21 mouse cellular contexts compared by ENCODE assay signal in the genomic region with DNA sequence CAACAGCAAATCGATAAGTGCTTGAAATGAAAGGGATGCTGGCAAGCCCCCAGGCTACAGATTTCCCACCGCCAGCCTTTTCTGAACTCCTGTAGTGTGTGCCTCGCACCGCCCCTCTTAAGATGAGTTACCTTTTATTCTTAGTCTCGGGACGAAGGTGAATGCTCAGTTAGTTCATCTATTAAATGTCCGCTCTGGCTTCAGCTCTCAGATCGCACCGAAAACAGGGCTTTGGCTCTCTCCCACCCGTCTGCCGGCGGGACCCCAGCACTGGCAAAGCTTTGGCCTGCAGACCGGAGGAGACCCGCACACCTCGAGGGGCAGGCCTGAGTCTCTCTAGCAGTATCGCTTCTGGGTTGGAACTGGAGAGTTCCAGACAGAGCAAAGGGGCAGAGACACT. TPM values are rescaled to one million over a fixed set of nuclear protein-coding genes. Genes with fewer than 3 reads are reported as not detected.
DNase-seq lines count a peak whose midpoint lies in the region; ATAC-seq lines count a peak whose summit lies in the region.
"Had no signal": no experiment of that assay in that cellular context is flagged by ENCODE, and none has a peak within 500 bp of the region (broad histone marks: within the 10 kb centered on the region; RNA-seq: fewer than 3 reads in every experiment).

No protein-coding gene starts in this region.

- H3K4me3 ChIP-seq in forebrain, embryonic 14.5 days (ENCODE audit: low read depth, low read length), result no peak overlapping the region
- H3K4me3 ChIP-seq in forebrain, embryonic 13.5 days, result no peak overlapping the region
- H3K4me3 ChIP-seq in midbrain, embryonic 11.5 days (ENCODE audit: low read depth, low read length), result no peak overlapping the region
- H3K4me3 ChIP-seq in midbrain, embryonic 16.5 days (ENCODE audit: low read depth, low read length), result no peak overlapping the region
- 0 out of 2 replicates have a peak overlapping the region, but pooled peaks have one; percentile 13 for H3K4me3 ChIP-seq in embryonic facial prominence, embryonic 12.5 days
- H3K4me3 ChIP-seq in midbrain, embryonic 14.5 days (replicated peaks; ENCODE audit: low read depth, low read length), result no peak overlapping the region
- H3K4me3 ChIP-seq: gastrocnemius, adult 2 months; heart, embryonic 15.5 days; hindbrain, embryonic 12.5 days; left cerebral cortex, adult 2 months; limb, embryonic 13.5 days; megakaryocyte, embryonic 14.5 days had no signal

- no peak overlapping the region for H3K4me2 ChIP-seq in forebrain, embryonic 14.5 days (ENCODE audit: low read length)
- H3K4me2 ChIP-seq in forebrain, embryonic 13.5 days, result no peak overlapping the region
- no peak overlapping the region for H3K4me2 ChIP-seq in midbrain, embryonic 11.5 days
- no peak overlapping the region for H3K4me2 ChIP-seq in midbrain, embryonic 16.5 days (ENCODE audit: low read length)
- no peak overlapping the region; the same call in 1 of the 2 replicates for H3K4me2 ChIP-seq in embryonic facial prominence, embryonic 12.5 days (replicated peaks)
- no peak overlapping the region for H3K4me2 ChIP-seq in midbrain, embryonic 14.5 days (ENCODE audit: low read length)
- H3K4me2 ChIP-seq: heart, embryonic 15.5 days; hindbrain, embryonic 12.5 days; limb, embryonic 13.5 days had no signal

- H3K9me3 ChIP-seq in forebrain, embryonic 14.5 days (replicated peaks; ENCODE audit: control insufficient read depth, low read length), result no peaks in the 10 kb centered on the region
- H3K9me3 ChIP-seq in forebrain, embryonic 13.5 days (replicated peaks), result no peaks in the 10 kb centered on the region
- no peaks in the 10 kb centered on the region for H3K9me3 ChIP-seq in midbrain, embryonic 11.5 days (ENCODE audit: control insufficient read depth, low read length)
- no peaks in the 10 kb centered on the region for H3K9me3 ChIP-seq in midbrain, embryonic 16.5 days (replicated peaks; ENCODE audit: control insufficient read depth, low read length, poor library complexity, severe bottlenecking)
- H3K9me3 ChIP-seq in embryonic facial prominence, embryonic 12.5 days, result no peaks in the 10 kb centered on the region
- H3K9me3 ChIP-seq in midbrain, embryonic 14.5 days (ENCODE audit: control insufficient read depth, low read length), result no peaks in the 10 kb centered on the region
- H3K9me3 ChIP-seq: heart, embryonic 15.5 days; hindbrain, embryonic 12.5 days; limb, embryonic 13.5 days had no signal

- H3K9ac ChIP-seq in forebrain, embryonic 14.5 days (ENCODE audit: low read length), result no peak overlapping the region
- H3K9ac ChIP-seq in forebrain, embryonic 13.5 days, result no peak overlapping the region
- H3K9ac ChIP-seq in midbrain, embryonic 11.5 days (ENCODE audit: low read length), result no peak overlapping the region
- no peak overlapping the region for H3K9ac ChIP-seq in midbrain, embryonic 16.5 days (ENCODE audit: low read depth, low read length)
- no peak overlapping the region for H3K9ac ChIP-seq in embryonic facial prominence, embryonic 12.5 days
- no peak overlapping the region for H3K9ac ChIP-seq in midbrain, embryonic 14.5 days (replicated peaks; ENCODE audit: low read length)
- H3K9ac ChIP-seq: heart, embryonic 15.5 days; hindbrain, embryonic 12.5 days; limb, embryonic 13.5 days had no signal

- H3K4me1 ChIP-seq in forebrain, embryonic 14.5 days (ENCODE audit: control insufficient read depth, insufficient read depth, low read length), result peaks cover 5% of the 10 kb centered on the region
- H3K4me1 ChIP-seq in forebrain, embryonic 13.5 days, result peaks cover 13% of the 10 kb centered on the region
- H3K4me1 ChIP-seq in midbrain, embryonic 11.5 days (ENCODE audit: control insufficient read depth, insufficient read depth, low read length), result 0 out of 2 replicates have a peak, but pooled peaks cover 6% of the 10 kb centered on the region
- H3K4me1 ChIP-seq in midbrain, embryonic 16.5 days (ENCODE audit: control insufficient read depth, insufficient read depth, low read length), result peaks cover 7% of the 10 kb centered on the region
- peaks cover 7% of the 10 kb centered on the region; the same call in 1 of the 2 replicates for H3K4me1 ChIP-seq in embryonic facial prominence, embryonic 12.5 days
- H3K4me1 ChIP-seq in midbrain, embryonic 14.5 days (ENCODE audit: control insufficient read depth, insufficient read depth, low read length), result peaks cover 9% of the 10 kb centered on the region; the same call in 1 of the 2 replicates

- H3K36me3 ChIP-seq in forebrain, embryonic 14.5 days (ENCODE audit: control insufficient read depth, insufficient read depth, low read length), result no peaks in the 10 kb centered on the region
- H3K36me3 ChIP-seq in forebrain, embryonic 13.5 days (ENCODE audit: poor library complexity, severe bottlenecking), result no peaks in the 10 kb centered on the region
- H3K36me3 ChIP-seq in midbrain, embryonic 11.5 days (ENCODE audit: control insufficient read depth, insufficient read depth, low read length), result no peaks in the 10 kb centered on the region
- no peaks in the 10 kb centered on the region for H3K36me3 ChIP-seq in midbrain, embryonic 16.5 days (ENCODE audit: control insufficient read depth, insufficient read depth, low read length)
- no peaks in the 10 kb centered on the region for H3K36me3 ChIP-seq in embryonic facial prominence, embryonic 12.5 days
- no peaks in the 10 kb centered on the region for H3K36me3 ChIP-seq in midbrain, embryonic 14.5 days (ENCODE audit: control insufficient read depth, insufficient read depth, low read length)
- H3K36me3 ChIP-seq: heart, embryonic 15.5 days; hindbrain, embryonic 12.5 days; limb, embryonic 13.5 days had no signal

- ATAC-seq in forebrain, embryonic 14.5 days, result no peak
- ATAC-seq in forebrain, embryonic 13.5 days, result no peak
- no peak for ATAC-seq in midbrain, embryonic 11.5 days (ENCODE audit: low FRiP score)
- no peak for ATAC-seq in midbrain, embryonic 16.5 days
- ATAC-seq in embryonic facial prominence, embryonic 12.5 days (ENCODE audit: insufficient number of reproducible peaks, insufficient read depth, low FRiP score, low TSS enrichment), result no peak
- no peak for ATAC-seq in midbrain, embryonic 14.5 days (ENCODE audit: low FRiP score, low TSS enrichment)
- ATAC-seq: intestine, embryonic 16.5 days; Patski had no signal

- H3K27ac ChIP-seq in forebrain, embryonic 14.5 days (ENCODE audit: low read depth, low read length), result no peak overlapping the region
- H3K27ac ChIP-seq in forebrain, embryonic 13.5 days, result no peak overlapping the region
- no peak overlapping the region for H3K27ac ChIP-seq in midbrain, embryonic 11.5 days (ENCODE audit: low read depth, low read length)
- no peak overlapping the region for H3K27ac ChIP-seq in midbrain, embryonic 16.5 days (ENCODE audit: low read length)
- no peak overlapping the region for H3K27ac ChIP-seq in embryonic facial prominence, embryonic 12.5 days
- 0 out of 2 replicates have a peak overlapping the region, but pooled peaks have one; percentile 16 for H3K27ac ChIP-seq in midbrain, embryonic 14.5 days (replicated peaks; ENCODE audit: low read depth, low read length)
- H3K27ac ChIP-seq: gastrocnemius, adult 2 months; heart, embryonic 15.5 days; hindbrain, embryonic 12.5 days; left cerebral cortex, adult 2 months; limb, embryonic 13.5 days had no signal

- peaks cover 63% of the 10 kb centered on the region for H3K27me3 ChIP-seq in forebrain, embryonic 14.5 days (replicated peaks; ENCODE audit: control insufficient read depth, insufficient read depth, low read length)
- peaks cover 84% of the 10 kb centered on the region for H3K27me3 ChIP-seq in forebrain, embryonic 13.5 days
- H3K27me3 ChIP-seq in midbrain, embryonic 11.5 days (ENCODE audit: control insufficient read depth, insufficient read depth, low read length), result peaks cover 68% of the 10 kb centered on the region
- peaks cover 41% of the 10 kb centered on the region for H3K27me3 ChIP-seq in midbrain, embryonic 16.5 days (ENCODE audit: control insufficient read depth, insufficient read depth, low read depth, low read length)
- H3K27me3 ChIP-seq in embryonic facial prominence, embryonic 12.5 days, result peaks cover 75% of the 10 kb centered on the region
- peaks cover 75% of the 10 kb centered on the region for H3K27me3 ChIP-seq in midbrain, embryonic 14.5 days (ENCODE audit: control insufficient read depth, insufficient read depth, low read length)
- H3K27me3 ChIP-seq: Patski had no signal

- under 1% methylated on average over 16 of the region's 16 CpGs for whole genome bisulfite sequencing in forebrain, embryonic 14.5 days
- under 1% methylated on average over 16 of the region's 16 CpGs for WGBS in forebrain, embryonic 13.5 days
- under 1% methylated on average over 16 of the region's 16 CpGs for WGBS in midbrain, embryonic 11.5 days
- 5% methylated on average over 16 of the region's 16 CpGs for WGBS in midbrain, embryonic 16.5 days
- 2% methylated on average over 16 of the region's 16 CpGs for WGBS in embryonic facial prominence, embryonic 12.5 days
- under 1% methylated on average over 16 of the region's 16 CpGs for WGBS in midbrain, embryonic 14.5 days

- peak; percentile 14 for DNase-seq in forebrain, embryonic 14.5 days (ENCODE audit: low spot score)
- peak; percentile 90 for DNase-seq in midbrain, embryonic 11.5 days (ENCODE audit: low spot score, missing footprints)
- peak; percentile 40 for DNase-seq in midbrain, embryonic 14.5 days
- no peak for DNase-seq in left cerebral cortex, adult 9 months (ENCODE audit: low spot score in 2 of 2)
- no peak for DNase-seq in thymus, postnatal 0 days (ENCODE audit: low spot score)
- DNase-seq: B cell, adult 2 months; gastrocnemius, adult 2 months; heart, adult 18-20 months; kidney, postnatal 14 days; lung, postnatal 10 days; right cerebral cortex, postnatal 14 days had no signal

RNA-seq across cellular contexts. Expression of a gene that starts 4.6 kb away (rescaled TPM):
- 9.3 and 13.7 TPM in 2 replicates for polyA plus RNA-seq in forebrain, embryonic 14.5 days (2014; fragmentation: Nextera tagmentation; extraction: Ambion mirVana)
- 7.2 and 22.8 TPM in 2 replicates for polyA plus RNA-seq in forebrain, embryonic 13.5 days (2015; fragmentation: Nextera tagmentation; extraction: Ambion mirVana)
- 53.7 and 56.3 TPM in 2 replicates for polyA plus RNA-seq in midbrain, embryonic 11.5 days (2014; fragmentation: Nextera tagmentation; extraction: Ambion mirVana)
- 29.0 and 37.9 TPM in 2 replicates for polyA plus RNA-seq in midbrain, embryonic 16.5 days (2015; fragmentation: Nextera tagmentation; extraction: Ambion mirVana)
- polyA plus RNA-seq in embryonic facial prominence, embryonic 12.5 days (2016; fragmentation: Nextera tagmentation; extraction: Ambion mirVana), result 54.6 and 55.2 TPM in 2 replicates
- polyA plus RNA-seq in midbrain, embryonic 14.5 days (2014; fragmentation: Nextera tagmentation; extraction: Ambion mirVana), result 27.0 and 27.5 TPM in 2 replicates
- 0.20 and 0.40 TPM in 2 replicates for polyA plus RNA-seq in thymus, postnatal 0 days (2015; fragmentation: Nextera tagmentation; extraction: Ambion mirVana)

Comparison
In these comparisons a context has a peak if more than half of its experiments do, and no peak if none do; other contexts are left out.
1. DNase-seq: peak in forebrain, embryonic 14.5 days (single experiment), midbrain, embryonic 11.5 days (single experiment) and midbrain, embryonic 14.5 days (single experiment); none in left cerebral cortex, adult 9 months (0 of 2) and thymus, postnatal 0 days (single experiment).